Mouse (Mus musculus) cerebellum, adult 2 months (tissue): ENCODE data around the gene Tnpo1.

Experiments used
- CTCF ChIP-seq: fragments of 200-500 bp; IDR thresholded peaks from 2 replicates; pipeline ENCODE4 v1.5.1; 2011; ENCODE audit warnings: low read depth, mild to moderate bottlenecking, control low read depth, low read length, moderate library complexity, borderline replicate concordance; ENCODE audit not compliant: insufficient read depth
- POLR2A ChIP-seq: fragments of 200-500 bp; IDR thresholded peaks from 2 replicates; pipeline ENCODE4 v1.6.1; 2011; ENCODE audit warnings: low read length, control low read depth, borderline replicate concordance; ENCODE audit not compliant: insufficient read depth

GRCm38 (mm10) chr13:98889211-98889610, 37.0 kb downstream of the Tnpo1 start:
- TF ChIP-seq CTCF: no peak
- no peak for TF ChIP-seq POLR2A
